Mouse (Mus musculus): Measurements from ENCODE around the gene Nanos3. TPM values are rescaled to one million over a fixed set of nuclear protein-coding genes. Genes with fewer than 3 reads are reported as not detected.

The Nanos3 gene
- polyA plus RNA-seq, 1 experiment = 1.1 TPM

DNA sequence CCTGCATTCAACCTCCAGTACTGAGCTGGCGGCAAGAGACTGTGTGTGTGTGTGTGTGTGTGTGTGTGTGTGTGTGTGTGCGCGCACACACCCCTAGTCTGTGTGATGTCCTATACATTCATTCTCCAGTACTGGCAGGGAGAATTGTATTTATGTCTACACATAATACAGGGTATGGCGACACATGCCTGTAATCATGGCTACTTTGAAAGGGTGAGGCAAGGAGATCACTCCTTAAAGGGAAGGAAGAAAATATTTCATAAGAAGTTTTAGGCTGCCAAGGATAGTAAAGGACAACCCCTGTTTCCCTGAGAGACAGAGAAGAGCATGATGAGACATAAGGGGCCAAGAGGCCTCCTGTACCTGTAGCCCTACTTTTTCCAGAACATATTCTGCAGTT is 27.4 kb downstream of the Nanos3 start:
- Histone ChIP-seq H3ac (ENCODE audit: control insufficient read depth, insufficient read length, low read depth) (no peak overlapping the region), H3K36me3 (ENCODE audit: control insufficient read depth, insufficient read depth) (no peaks in the 10 kb centered on the region), H3K79me2 (ENCODE audit: control insufficient read depth, insufficient read depth) (no peaks in the 10 kb centered on the region), H3K4me3 (ENCODE audit: insufficient read depth, poor library complexity, severe bottlenecking) (no peak overlapping the region), H3K27me3 (ENCODE audit: control insufficient read depth, insufficient read depth, insufficient read length) (no peaks in the 10 kb centered on the region), H3K79me3 (ENCODE audit: low read depth) (no peaks in the 10 kb centered on the region)
- no peak for TF ChIP-seq MYOG (IDR thresholded peaks at IDR 0.05; ENCODE audit: control insufficient read depth, extremely low read depth, insufficient read length)
- TF ChIP-seq MAX (IDR thresholded peaks at IDR 0.05) = no peak
- no peak for TF ChIP-seq MYOD1 (IDR thresholded peaks at IDR 0.05; ENCODE audit: control insufficient read depth, insufficient read length, low read depth)
- no peak for TF ChIP-seq CTCF (IDR thresholded peaks at IDR 0.05; ENCODE audit: control insufficient read depth, insufficient read depth, insufficient read length)
- TF ChIP-seq CEBPB (IDR thresholded peaks at IDR 0.05; ENCODE audit: low read depth) = no peak
- TF ChIP-seq FOSL1 (IDR thresholded peaks at IDR 0.05; ENCODE audit: insufficient read depth, low read length, poor library complexity, severe bottlenecking) = no peak
- no peak for TF ChIP-seq USF1 (IDR thresholded peaks at IDR 0.05; ENCODE audit: low read depth)

DNA sequence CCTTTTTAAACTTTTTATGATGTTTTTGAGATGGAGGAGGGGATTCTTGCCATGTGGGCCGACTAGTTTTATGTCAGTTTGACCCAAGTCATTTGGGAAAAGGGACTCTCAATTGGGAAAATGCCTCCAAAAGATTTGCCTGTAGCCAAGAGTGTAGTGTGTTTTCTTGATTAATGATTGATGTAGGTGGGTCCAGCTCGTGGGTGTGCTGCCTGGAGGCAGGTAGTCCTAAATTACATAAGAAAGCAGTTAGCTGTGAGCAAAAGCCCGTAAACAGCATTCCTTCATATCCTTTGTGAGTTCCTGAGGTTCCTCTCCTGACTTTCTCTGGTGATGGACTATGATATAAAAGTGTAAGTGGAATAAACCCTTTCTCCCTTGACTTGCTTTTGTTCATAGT is 35.8 kb downstream of the Nanos3 start:
- H3K79me2 ChIP-seq (ENCODE audit: control insufficient read depth, insufficient read depth) = peaks cover 15% of the 10 kb centered on the region
- H3K36me3 ChIP-seq (ENCODE audit: control insufficient read depth, insufficient read depth) = no peaks in the 10 kb centered on the region
- no peak overlapping the region for H3K4me3 ChIP-seq (ENCODE audit: insufficient read depth, poor library complexity, severe bottlenecking)
- H3K79me3 ChIP-seq (ENCODE audit: low read depth) = peaks cover 2% of the 10 kb centered on the region
- H3ac ChIP-seq (ENCODE audit: control insufficient read depth, insufficient read length, low read depth) = no peak overlapping the region
- no peaks in the 10 kb centered on the region for H3K27me3 ChIP-seq (ENCODE audit: control insufficient read depth, insufficient read depth, insufficient read length)
- no peak for TF ChIP-seq CTCF (IDR thresholded peaks at IDR 0.05; ENCODE audit: control insufficient read depth, insufficient read depth, insufficient read length)
- TF ChIP-seq USF1 (IDR thresholded peaks at IDR 0.05; ENCODE audit: low read depth) = no peak
- TF ChIP-seq MAX (IDR thresholded peaks at IDR 0.05) = no peak
- TF ChIP-seq CEBPB (IDR thresholded peaks at IDR 0.05; ENCODE audit: low read depth) = no peak
- TF ChIP-seq MYOG (IDR thresholded peaks at IDR 0.05; ENCODE audit: control insufficient read depth, extremely low read depth, insufficient read length) = no peak
- TF ChIP-seq MYOD1 (IDR thresholded peaks at IDR 0.05; ENCODE audit: control insufficient read depth, insufficient read length, low read depth) = no peak
- no peak for TF ChIP-seq FOSL1 (IDR thresholded peaks at IDR 0.05; ENCODE audit: insufficient read depth, low read length, poor library complexity, severe bottlenecking)

DNA sequence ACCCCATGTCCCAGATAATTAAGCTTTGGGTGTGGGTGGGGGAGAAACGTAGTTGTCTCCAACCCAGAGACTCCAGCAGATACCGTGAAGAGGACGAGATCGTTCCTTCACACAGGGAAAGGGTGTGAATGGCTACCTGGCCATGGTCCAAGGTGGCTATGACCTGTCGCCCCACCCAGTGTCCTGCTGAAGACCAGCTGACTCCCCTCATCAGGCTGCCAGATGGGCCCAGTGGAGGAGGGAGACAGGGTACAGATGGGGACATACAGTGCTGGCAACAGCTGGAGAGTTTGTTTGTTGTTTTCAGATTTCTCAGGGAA is 36.5 kb downstream of the Nanos3 start:
- H3K27me3 ChIP-seq (ENCODE audit: control insufficient read depth, insufficient read depth, insufficient read length) = no peaks in the 10 kb centered on the region
- H3K36me3 ChIP-seq (ENCODE audit: control insufficient read depth, insufficient read depth) = peaks cover 2% of the 10 kb centered on the region
- TF ChIP-seq CEBPB (IDR thresholded peaks at IDR 0.05; ENCODE audit: low read depth) (no peak), MYOD1 (IDR thresholded peaks at IDR 0.05; ENCODE audit: control insufficient read depth, insufficient read length, low read depth) (no peak), FOSL1 (IDR thresholded peaks at IDR 0.05; ENCODE audit: insufficient read depth, low read length, poor library complexity, severe bottlenecking) (no peak), MAX (IDR thresholded peaks at IDR 0.05) (no peak), USF1 (IDR thresholded peaks at IDR 0.05; ENCODE audit: low read depth) (no peak), MYOG (IDR thresholded peaks at IDR 0.05; ENCODE audit: control insufficient read depth, extremely low read depth, insufficient read length) (no peak), CTCF (IDR thresholded peaks at IDR 0.05; ENCODE audit: control insufficient read depth, insufficient read depth, insufficient read length) (no peak)
- no peak overlapping the region for H3ac ChIP-seq (ENCODE audit: control insufficient read depth, insufficient read length, low read depth)
- no peak overlapping the region for H3K4me3 ChIP-seq (ENCODE audit: insufficient read depth, poor library complexity, severe bottlenecking)
- H3K79me2 ChIP-seq (ENCODE audit: control insufficient read depth, insufficient read depth) = peaks cover 15% of the 10 kb centered on the region
- H3K79me3 ChIP-seq (ENCODE audit: low read depth) = peaks cover 2% of the 10 kb centered on the region

DNA sequence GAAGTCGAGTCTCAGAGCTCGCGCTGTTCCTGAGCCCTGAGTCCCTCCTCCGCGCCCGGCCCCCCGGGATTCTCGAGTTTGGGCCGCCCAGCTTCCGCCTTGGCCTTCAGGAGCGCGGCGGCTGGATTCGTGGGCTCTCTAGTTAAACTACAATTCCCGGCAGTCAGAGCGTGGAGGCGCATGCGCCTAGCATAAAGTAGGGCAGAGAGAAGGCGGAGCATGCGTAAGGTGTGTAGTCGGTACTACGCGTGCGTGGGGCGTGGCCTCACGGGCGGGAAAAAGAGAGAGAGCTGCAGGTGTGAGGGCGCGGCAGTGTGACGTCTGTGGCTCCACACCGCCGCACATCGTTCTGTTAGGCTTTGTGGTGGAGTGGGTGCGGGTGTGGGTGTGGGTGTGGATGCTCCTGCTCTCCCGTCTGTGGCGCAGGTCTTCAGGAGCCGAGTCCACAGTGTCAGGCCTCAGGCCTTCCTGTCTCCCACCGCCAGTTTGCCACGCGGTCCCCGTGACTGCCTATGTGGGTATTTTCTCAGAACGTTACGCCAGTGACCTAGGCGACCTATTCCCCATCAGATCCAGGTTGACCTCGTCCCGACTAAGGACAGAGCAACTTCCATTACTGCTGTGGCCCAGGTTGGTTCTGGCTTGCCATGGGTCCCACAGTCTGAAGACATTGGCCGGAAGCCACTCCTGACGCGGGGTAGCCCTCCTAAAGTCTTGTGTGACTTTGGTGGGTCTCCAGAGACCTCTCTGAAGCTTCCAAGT is 37.1 kb downstream of the Nanos3 start, which contains the start of the genes Cc2d1a and 4930432K21Rik:
Gene Cc2d1a (minus strand): TSS at position 168 of the 762 bp plus-strand sequence.
Gene 4930432K21Rik (plus strand): TSS at position 257 of the 762 bp plus-strand sequence.
- Histone ChIP-seq H3K79me2 (ENCODE audit: control insufficient read depth, insufficient read depth) (peaks cover 15% of the 10 kb centered on the region), H3ac (ENCODE audit: control insufficient read depth, insufficient read length, low read depth) (peak within 1 kb of the TSS; percentile 78), H3K4me3 (ENCODE audit: insufficient read depth, poor library complexity, severe bottlenecking) (peak within 1 kb of the TSS; percentile 70), H3K27me3 (ENCODE audit: control insufficient read depth, insufficient read depth, insufficient read length) (no peaks in the 10 kb centered on the region), H3K79me3 (ENCODE audit: low read depth) (peaks cover 2% of the 10 kb centered on the region), H3K36me3 (ENCODE audit: control insufficient read depth, insufficient read depth) (peaks cover 7% of the 10 kb centered on the region)
- no peak for TF ChIP-seq MYOD1 (IDR thresholded peaks at IDR 0.05; ENCODE audit: control insufficient read depth, insufficient read length, low read depth)
- peak; percentile 87 for TF ChIP-seq MAX (IDR thresholded peaks at IDR 0.05)

DNA sequence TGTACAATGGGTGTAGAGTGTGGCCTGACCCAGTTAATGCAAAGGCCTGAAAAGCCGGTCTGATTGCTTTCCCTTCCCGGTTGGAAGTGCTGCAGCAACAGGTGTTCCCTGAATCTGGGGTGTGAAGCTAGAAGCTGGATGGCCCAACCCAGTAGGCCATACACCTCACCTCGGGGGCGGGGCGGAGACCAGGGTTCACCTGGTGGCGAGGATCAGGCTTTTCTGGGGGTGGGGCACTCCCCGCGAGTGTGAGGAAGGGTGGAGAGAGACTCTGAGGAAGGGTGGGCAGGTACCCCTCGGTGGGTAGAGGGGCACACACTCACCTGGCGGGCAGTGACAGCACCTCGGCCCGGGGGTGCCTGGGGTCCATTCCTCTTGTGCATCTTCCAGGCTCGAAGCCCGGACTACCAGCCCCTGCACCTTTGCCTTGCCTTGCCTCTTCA is 37.7 kb downstream of the Nanos3 start:
- peak overlapping the region; percentile 70 for H3K4me3 ChIP-seq (ENCODE audit: insufficient read depth, poor library complexity, severe bottlenecking)
- peaks cover 13% of the 10 kb centered on the region for H3K36me3 ChIP-seq (ENCODE audit: control insufficient read depth, insufficient read depth)
- peak overlapping the region; percentile 78 for H3ac ChIP-seq (ENCODE audit: control insufficient read depth, insufficient read length, low read depth)
- peaks cover 15% of the 10 kb centered on the region for H3K79me2 ChIP-seq (ENCODE audit: control insufficient read depth, insufficient read depth)
- TF ChIP-seq USF1 (IDR thresholded peaks at IDR 0.05; ENCODE audit: low read depth) (no peak), MYOD1 (IDR thresholded peaks at IDR 0.05; ENCODE audit: control insufficient read depth, insufficient read length, low read depth) (no peak), FOSL1 (IDR thresholded peaks at IDR 0.05; ENCODE audit: insufficient read depth, low read length, poor library complexity, severe bottlenecking) (no peak), CEBPB (IDR thresholded peaks at IDR 0.05; ENCODE audit: low read depth) (no peak), CTCF (IDR thresholded peaks at IDR 0.05; ENCODE audit: control insufficient read depth, insufficient read depth, insufficient read length) (no peak), MAX (IDR thresholded peaks at IDR 0.05) (no peak), MYOG (IDR thresholded peaks at IDR 0.05; ENCODE audit: control insufficient read depth, extremely low read depth, insufficient read length) (no peak)
- H3K27me3 ChIP-seq (ENCODE audit: control insufficient read depth, insufficient read depth, insufficient read length) = no peaks in the 10 kb centered on the region
- H3K79me3 ChIP-seq (ENCODE audit: low read depth) = peaks cover 2% of the 10 kb centered on the region
